Mouse (Mus musculus) lung, adult 2 months (tissue): ENCODE measurements around the gene Gata1. TPM values are rescaled to one million over a fixed set of nuclear protein-coding genes. Genes with fewer than 3 reads are reported as not detected.
"Not testable (repeated sequence)": the region's sequence is repeated elsewhere in the genome, so short reads cannot be mapped to it uniquely, and the experiment has no call there.

Experiments used
- DNase-seq: peaks from one replicate; pipeline ENCODE4 v3.0.0; 2022
- H3K4me1 ChIP-seq: fragments of 200-500 bp; 2 replicates; pipeline ENCODE4 v1.6.1; 2011; ENCODE audit warnings: low read length; ENCODE audit not compliant: control insufficient read depth, insufficient read depth
- H3K4me3 ChIP-seq: fragments of 200-500 bp; replicated peaks from 2 replicates; pipeline ENCODE3; 2011; ENCODE audit warnings: low read depth, mild to moderate bottlenecking, control low read depth, low read length; ENCODE audit errors: extremely low read depth
- CTCF ChIP-seq: fragments of 200-500 bp; IDR thresholded peaks from 2 replicates; pipeline ENCODE4 v1.5.1; 2011; ENCODE audit warnings: mild to moderate bottlenecking, low read length, control low read depth; ENCODE audit not compliant: insufficient read depth
- POLR2A ChIP-seq: fragments of 200-500 bp; IDR thresholded peaks from 2 replicates; pipeline ENCODE4 v1.6.1; 2011; ENCODE audit warnings: low read depth, mild to moderate bottlenecking, control low read depth, low read length, borderline replicate concordance; ENCODE audit errors: extremely low read depth
- WGBS: fragments of 180-500 bp; shearing (Covaris S2); methylation state at CpG from one replicate; pipeline ENCODE4 v1.1.7; 2018; 5-methylcytosine and 5-hydroxymethylcytosine counted together
- polyA plus RNA-seq: library from polyadenylated mRNA; depleted of rRNA; stranded (reverse); fragments of >200 nt; gene quantifications from 2 replicates; pipeline ENCODE4 v1.2.3, GENCODE M21; 2012; rRNA removed

Gata1 gene
- 0.76 and 1.8 TPM in 2 replicates for polyA plus RNA-seq

GRCm38 (mm10) chrX:7977892-7978291 lies at the start of gene Gata1:
Gata1 (minus strand) TSS chrX:7978071.
- Histone ChIP-seq H3K4me1 (no peaks in the 10 kb centered on the region), H3K4me3 (no peak within 1 kb of the TSS)
- no peak for DNase-seq
- TF ChIP-seq POLR2A = no peak
- no peak for TF ChIP-seq CTCF
- WGBS = 85% methylated on average over 11 of the region's 11 CpGs

- WGBS = 63% methylated on average over 4 of the region's 4 CpGs
- no peak for TF ChIP-seq CTCF
Measured at GRCm38 (mm10) chrX:8026811-8027210, 48.9 kb upstream of the Gata1 start.

GRCm38 (mm10) chrX:8024795-8025194 lies 46.9 kb upstream of the Gata1 start:
- no peaks in the 10 kb centered on the region for H3K4me1 ChIP-seq
- H3K4me3 ChIP-seq = no peak overlapping the region
- no peak for DNase-seq
- TF ChIP-seq CTCF = no peak
- TF ChIP-seq POLR2A = no peak
- 61% methylated on average over 2 of the region's 2 CpGs for WGBS

More at GRCm38 (mm10) chrX:8026811-8027210, 48.9 kb upstream of the Gata1 start:
- Histone ChIP-seq H3K4me1 (no peaks in the 10 kb centered on the region), H3K4me3 (no peak overlapping the region)
- no peak for DNase-seq

- Histone ChIP-seq H3K4me3 (no peak overlapping the region), H3K4me1 (no peaks in the 10 kb centered on the region)
- 83% methylated on average over 2 of the region's 2 CpGs for WGBS
- TF ChIP-seq CTCF = no peak
- no peak for DNase-seq
Measured at GRCm38 (mm10) chrX:8020111-8020778, 42.4 kb upstream of the Gata1 start.

GRCm38 (mm10) chrX:8018286-8018685 lies 40.4 kb upstream of the Gata1 start, which contains the start of gene Glod5:
Glod5 (minus strand) TSS chrX:8018492.
- Histone ChIP-seq H3K4me3 (no peak within 1 kb of the TSS), H3K4me1 (no peaks in the 10 kb centered on the region)
- 40% methylated on average over 2 of the region's 2 CpGs for WGBS
- TF ChIP-seq CTCF = no peak
- TF ChIP-seq POLR2A = no peak
- no peak for DNase-seq

- TF ChIP-seq CTCF = peak; percentile 59
- TF ChIP-seq POLR2A = no peak
- Histone ChIP-seq H3K4me1 (no peaks in the 10 kb centered on the region), H3K4me3 (no peak overlapping the region)
- peak; percentile 6 for DNase-seq
- WGBS = 10% methylated on average over 5 of the region's 5 CpGs
Measured at GRCm38 (mm10) chrX:8017142-8017541, 39.3 kb upstream of the Gata1 start.

GRCm38 (mm10) chrX:8015675-8016074 lies 37.8 kb upstream of the Gata1 start:
- H3K4me1 ChIP-seq, DNase-seq, H3K4me3 ChIP-seq: not testable (repeated sequence)
- 21% methylated on average over 7 of the region's 7 CpGs for WGBS

GRCm38 (mm10) chrX:8013569-8014314 lies 35.9 kb upstream of the Gata1 start:
- no peak for DNase-seq
- 52% methylated on average over 7 of the region's 8 CpGs for WGBS

GRCm38 (mm10) chrX:8013157-8013556 lies 35.3 kb upstream of the Gata1 start:
- 25% methylated on average over 2 of the region's 2 CpGs for WGBS
- no peak for DNase-seq
- H3K4me3 ChIP-seq = no peak overlapping the region
- H3K4me1 ChIP-seq = no peaks in the 10 kb centered on the region
- TF ChIP-seq POLR2A (no peak), CTCF (no peak)

More at GRCm38 (mm10) chrX:8013569-8014314, 35.9 kb upstream of the Gata1 start:
- H3K4me1 ChIP-seq = no peaks in the 10 kb centered on the region
- TF ChIP-seq POLR2A (no peak), CTCF (no peak)
- H3K4me3 ChIP-seq = no peak overlapping the region

GRCm38 (mm10) chrX:8009356-8009755 lies 31.5 kb upstream of the Gata1 start:
- not testable (repeated sequence) for H3K4me3 ChIP-seq, H3K4me1 ChIP-seq, DNase-seq
- 85% methylated on average over 4 of the region's 4 CpGs for WGBS

GRCm38 (mm10) chrX:8008543-8008942 lies 30.7 kb upstream of the Gata1 start:
- DNase-seq = no peak
- no peak overlapping the region for H3K4me3 ChIP-seq
- TF ChIP-seq CTCF (no peak), POLR2A (no peak)
- WGBS = 55% methylated on average over 5 of the region's 5 CpGs
- H3K4me1 ChIP-seq = no peaks in the 10 kb centered on the region
